Mouse (Mus musculus) cerebellum, adult 2 months (tissue): ENCODE results near the gene Caap1. TPM values are rescaled to one million over a fixed set of nuclear protein-coding genes. Genes with fewer than 3 reads are reported as not detected.

Experiments
- DNase-seq, 2 experiments: peaks; one replicate each; pipeline ENCODE4 v3.0.0; 2021
- H3K27ac ChIP-seq: fragments of 200-500 bp; 2 replicates; pipeline ENCODE4 v1.5.1; 2012; ENCODE audit warnings: low read length, control low read depth, inconsistent platforms; ENCODE audit not compliant: insufficient read depth
- H3K27me3 ChIP-seq: fragments of 200-500 bp; 2 replicates; pipeline ENCODE4 v1.6.1; 2012; ENCODE audit warnings: inconsistent platforms, mild to moderate bottlenecking, low read length, moderate library complexity; ENCODE audit not compliant: control insufficient read depth, insufficient read depth
- H3K4me1 ChIP-seq: fragments of 200-500 bp; 2 replicates; pipeline ENCODE4 v1.6.1; 2011; ENCODE audit warnings: low read length; ENCODE audit not compliant: control insufficient read depth, insufficient read depth
- H3K4me3 ChIP-seq: fragments of 200-500 bp; replicated peaks from 2 replicates; pipeline ENCODE3; 2011; ENCODE audit warnings: mild to moderate bottlenecking, low read depth, low read length, control low read depth; ENCODE audit not compliant: insufficient read depth
- CTCF ChIP-seq: fragments of 200-500 bp; IDR thresholded peaks from 2 replicates; pipeline ENCODE4 v1.5.1; 2011; ENCODE audit warnings: low read depth, mild to moderate bottlenecking, control low read depth, low read length, moderate library complexity, borderline replicate concordance; ENCODE audit not compliant: insufficient read depth
- POLR2A ChIP-seq: fragments of 200-500 bp; IDR thresholded peaks from 2 replicates; pipeline ENCODE4 v1.6.1; 2011; ENCODE audit warnings: low read length, control low read depth, borderline replicate concordance; ENCODE audit not compliant: insufficient read depth
- WGBS: fragments of 180-500 bp; shearing (Covaris S2); methylation state at CpG from one replicate; pipeline ENCODE4 v1.1.7; 2018; 5-methylcytosine and 5-hydroxymethylcytosine counted together
- polyA plus RNA-seq: library from polyadenylated mRNA; depleted of rRNA; stranded (reverse); fragments of >200 nt; gene quantifications from 2 replicates; pipeline ENCODE4 v1.2.3, GENCODE M21; 2012

Caap1 gene
- polyA plus RNA-seq, 1 experiment: 9.1 TPM

DNA sequence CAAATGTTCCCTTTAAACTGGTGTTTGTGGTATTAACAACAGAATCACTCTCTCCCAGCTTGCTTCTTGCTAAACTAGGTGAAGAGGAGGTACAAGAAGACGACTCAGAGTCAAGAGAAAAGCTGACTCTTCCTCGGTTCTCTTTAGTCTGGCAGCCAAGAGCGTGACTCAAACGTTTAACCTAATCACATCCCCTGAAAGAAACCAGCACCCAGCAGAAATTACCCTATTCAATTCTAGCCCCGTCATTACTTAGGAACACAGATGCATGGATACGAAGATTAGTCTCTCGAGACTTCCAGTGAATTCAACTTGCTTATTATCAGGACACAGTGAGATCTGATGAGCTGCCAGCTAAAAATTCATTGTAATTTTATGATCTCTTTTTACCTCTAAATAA lies 12.3 kb downstream of the Caap1 start:
- Histone ChIP-seq H3K4me1 (no peaks in the 10 kb centered on the region), H3K27me3 (no peaks in the 10 kb centered on the region), H3K4me3 (no peak overlapping the region), H3K27ac (no peak overlapping the region)
- DNase-seq: no peak
- TF ChIP-seq CTCF (no peak), POLR2A (no peak)
- 68% methylated on average over 7 of the region's 7 CpGs for WGBS

DNA sequence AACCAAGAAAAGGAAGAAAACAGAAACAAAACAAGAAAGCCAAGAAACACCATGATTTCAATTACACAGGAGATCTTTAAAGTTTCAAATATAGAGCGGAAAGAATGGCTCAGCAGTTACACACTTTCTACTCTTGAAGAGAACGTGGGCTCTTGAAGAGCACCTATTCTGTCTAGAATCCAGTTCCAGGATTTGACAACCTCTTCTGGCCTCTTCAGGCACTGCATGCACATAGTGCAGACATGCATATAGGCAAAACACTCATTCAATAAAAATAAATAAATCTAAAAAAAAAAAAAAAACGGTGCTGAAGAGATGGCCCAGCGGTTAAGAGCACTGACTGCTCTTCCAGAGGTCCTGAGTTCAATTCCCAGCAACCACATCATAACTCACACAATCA lies 13.6 kb downstream of the Caap1 start:
- TF ChIP-seq CTCF (no peak), POLR2A (no peak)
- no peaks in the 10 kb centered on the region for H3K27me3 ChIP-seq
- no peak for DNase-seq
- H3K4me1 ChIP-seq: no peaks in the 10 kb centered on the region
- 87% methylated on average over 4 of the region's 4 CpGs for WGBS
- H3K27ac ChIP-seq: no peak overlapping the region
- H3K4me3 ChIP-seq: no peak overlapping the region

DNA sequence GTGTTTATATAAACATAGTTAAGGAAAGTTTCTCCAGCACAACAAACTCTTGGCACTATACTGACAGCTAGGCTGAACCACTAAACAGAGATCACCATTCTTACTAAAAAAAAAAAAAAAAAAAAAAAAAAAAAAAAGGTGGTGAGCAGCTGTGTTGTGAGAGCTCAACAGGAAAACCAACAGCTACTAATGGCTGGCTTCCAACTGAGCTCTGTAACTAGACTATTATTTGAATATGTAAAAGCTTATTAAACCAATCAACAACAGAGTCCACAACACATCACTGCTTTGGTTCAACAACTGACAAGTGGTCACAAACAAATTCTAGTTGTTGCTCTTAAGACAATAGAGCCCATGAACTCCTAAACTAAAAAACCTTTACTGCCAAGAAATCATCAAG lies 23.4 kb downstream of the Caap1 start:
- H3K27me3 ChIP-seq: no peaks in the 10 kb centered on the region
- no peaks in the 10 kb centered on the region for H3K4me1 ChIP-seq
- no peak overlapping the region for H3K4me3 ChIP-seq
- DNase-seq: no peak
- TF ChIP-seq CTCF (no peak), POLR2A (no peak)
- no peak overlapping the region for H3K27ac ChIP-seq

DNA sequence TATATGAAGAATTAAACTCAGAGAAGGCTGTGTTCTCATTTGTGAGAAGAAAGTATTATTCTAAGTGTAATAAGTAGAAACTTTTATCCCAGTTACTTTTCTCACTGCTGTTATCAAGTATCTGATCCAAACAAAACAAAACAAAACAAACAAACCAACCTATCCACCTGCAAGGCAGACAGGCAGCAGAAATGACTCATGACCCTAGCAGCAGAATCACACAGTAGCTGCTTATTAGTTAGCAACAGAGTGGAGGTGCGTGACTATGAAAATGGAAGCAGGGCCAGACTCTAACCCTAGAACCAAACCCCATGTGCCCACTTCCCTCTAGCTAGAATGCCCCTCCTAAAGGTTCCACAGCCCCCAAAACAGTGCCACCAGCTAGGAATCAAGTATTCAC lies 27.1 kb downstream of the Caap1 start:
- TF ChIP-seq POLR2A (no peak), CTCF (no peak)
- no peak overlapping the region for H3K4me3 ChIP-seq
- no peaks in the 10 kb centered on the region for H3K4me1 ChIP-seq
- H3K27ac ChIP-seq: no peak overlapping the region
- no peaks in the 10 kb centered on the region for H3K27me3 ChIP-seq
- DNase-seq: no peak
- WGBS: 100% methylated on average over 1 of the region's 1 CpGs

DNA sequence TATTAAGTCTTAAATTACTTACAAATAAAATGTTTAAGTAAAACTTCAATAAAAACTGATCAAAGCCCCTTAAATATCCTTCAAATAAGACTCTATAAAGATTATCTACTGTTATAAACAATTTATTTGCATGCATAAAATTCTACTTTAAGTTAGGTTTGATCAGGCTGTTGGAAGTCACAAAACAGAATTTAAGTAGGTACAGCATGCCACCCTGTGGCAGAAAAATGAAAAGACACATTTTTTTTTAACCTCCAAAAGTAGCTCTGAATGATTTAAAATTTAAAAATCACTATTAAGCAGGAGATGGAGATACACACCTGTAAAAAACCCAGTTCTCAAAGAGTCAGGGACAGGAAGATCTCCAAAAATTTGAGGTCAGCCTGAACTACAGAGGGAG lies 33.3 kb downstream of the Caap1 start:
- no peak overlapping the region for H3K27ac ChIP-seq
- TF ChIP-seq POLR2A (no peak), CTCF (peak; percentile 13; the same call in 1 of the 2 replicates)
- no peaks in the 10 kb centered on the region for H3K4me1 ChIP-seq
- H3K4me3 ChIP-seq: no peak overlapping the region
- no peak for DNase-seq
- H3K27me3 ChIP-seq: no peaks in the 10 kb centered on the region

DNA sequence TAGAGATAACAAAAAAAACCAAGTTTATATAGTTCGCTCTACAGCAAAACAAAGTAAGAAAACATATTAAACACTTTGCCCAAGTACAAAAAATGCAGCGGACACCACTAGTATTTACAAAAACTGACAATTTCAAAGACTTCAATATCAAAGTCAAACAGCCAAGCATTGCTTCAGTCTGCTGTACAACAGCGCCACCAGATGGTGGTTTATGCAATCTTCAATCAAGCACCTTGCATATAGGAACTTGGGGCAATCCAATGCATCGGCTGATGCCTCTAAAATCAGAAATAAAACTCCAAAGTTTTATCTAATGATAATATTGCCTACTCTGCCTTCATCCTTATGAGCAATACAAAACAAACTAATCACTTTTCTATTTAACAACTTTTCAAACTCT lies 39.0 kb downstream of the Caap1 start:
- Histone ChIP-seq H3K27ac (no peak overlapping the region), H3K4me1 (no peaks in the 10 kb centered on the region), H3K27me3 (no peaks in the 10 kb centered on the region), H3K4me3 (no peak overlapping the region)
- peak; percentile 14 to 29 for DNase-seq
- TF ChIP-seq POLR2A: no peak
- peak; percentile 45; the same call in 1 of the 2 replicates for TF ChIP-seq CTCF
- 72% methylated on average over 4 of the region's 4 CpGs for WGBS

DNA sequence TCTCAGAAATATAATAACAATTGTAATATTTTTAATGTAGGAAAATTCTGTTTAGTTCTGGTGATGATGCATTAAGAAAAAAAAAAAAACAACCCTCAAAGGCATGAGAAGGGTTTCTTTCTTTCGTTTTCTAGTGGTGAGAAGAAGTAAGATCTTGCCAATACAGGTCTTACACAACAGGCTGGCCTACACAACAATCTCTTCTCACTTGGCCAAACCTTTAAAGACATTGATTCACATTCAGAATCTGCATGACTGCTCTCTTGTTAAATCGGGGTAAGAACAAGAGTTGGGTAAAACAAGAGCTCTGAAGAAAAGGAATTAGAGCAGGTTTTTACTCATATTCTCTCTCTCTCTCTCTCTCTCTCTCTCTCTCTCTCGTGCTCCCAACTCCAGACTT lies 41.2 kb downstream of the Caap1 start:
- Histone ChIP-seq H3K4me1 (no peaks in the 10 kb centered on the region), H3K4me3 (no peak overlapping the region), H3K27ac (no peak overlapping the region), H3K27me3 (no peaks in the 10 kb centered on the region)
- DNase-seq: no peak
- TF ChIP-seq POLR2A: no peak
- no peak for TF ChIP-seq CTCF
- WGBS: 75% methylated on average over 3 of the region's 3 CpGs

DNA sequence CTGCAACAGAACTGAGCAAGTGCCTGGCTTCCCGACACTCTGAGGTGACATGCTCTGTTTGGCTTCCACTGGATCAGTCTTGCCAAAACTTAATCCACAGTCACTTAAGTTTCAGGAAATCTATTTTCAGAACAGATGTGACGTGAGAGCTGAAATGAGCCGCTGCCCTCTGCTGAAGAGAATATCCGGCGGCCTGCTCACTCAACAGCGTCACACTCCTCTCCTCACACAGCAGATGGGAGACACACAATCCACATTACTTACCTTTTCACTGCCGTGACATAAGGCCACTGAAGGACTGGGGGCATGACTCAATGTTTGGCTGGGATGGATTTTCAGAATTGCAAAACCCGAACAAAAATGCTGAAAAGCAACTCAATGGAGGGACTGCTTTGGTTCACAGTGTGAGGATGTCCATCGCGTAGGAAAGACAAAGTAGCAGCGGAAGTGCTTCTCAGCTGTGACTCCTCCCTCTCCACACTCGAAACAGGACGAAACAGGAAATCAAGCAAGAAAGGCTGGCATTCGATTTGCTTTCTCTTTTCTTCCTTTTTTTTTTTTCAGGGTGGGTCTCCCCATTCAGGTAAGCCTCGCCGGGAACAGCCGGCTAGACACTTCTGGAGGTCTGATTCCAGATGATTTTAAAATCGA lies 79.7 kb downstream of the Caap1 start:
- Histone ChIP-seq H3K27me3 (no peaks in the 10 kb centered on the region), H3K4me1 (no peaks in the 10 kb centered on the region), H3K4me3 (no peak overlapping the region), H3K27ac (no peak overlapping the region)
- 69% methylated on average over 18 of the region's 18 CpGs for WGBS
- TF ChIP-seq CTCF (no peak), POLR2A (no peak)
- no peak for DNase-seq
